Mouse (Mus musculus): ENCODE results near the gene Ap3m1. TPM values are rescaled to one million over a fixed set of nuclear protein-coding genes. Genes with fewer than 3 reads are reported as not detected.
"Not testable (repeated sequence)": the region's sequence is repeated elsewhere in the genome, so short reads cannot be mapped to it uniquely, and the experiment has no call there.

Ap3m1 gene
- total RNA-seq (2017) = 45.5 and 59.2 TPM in 2 replicates

DNA sequence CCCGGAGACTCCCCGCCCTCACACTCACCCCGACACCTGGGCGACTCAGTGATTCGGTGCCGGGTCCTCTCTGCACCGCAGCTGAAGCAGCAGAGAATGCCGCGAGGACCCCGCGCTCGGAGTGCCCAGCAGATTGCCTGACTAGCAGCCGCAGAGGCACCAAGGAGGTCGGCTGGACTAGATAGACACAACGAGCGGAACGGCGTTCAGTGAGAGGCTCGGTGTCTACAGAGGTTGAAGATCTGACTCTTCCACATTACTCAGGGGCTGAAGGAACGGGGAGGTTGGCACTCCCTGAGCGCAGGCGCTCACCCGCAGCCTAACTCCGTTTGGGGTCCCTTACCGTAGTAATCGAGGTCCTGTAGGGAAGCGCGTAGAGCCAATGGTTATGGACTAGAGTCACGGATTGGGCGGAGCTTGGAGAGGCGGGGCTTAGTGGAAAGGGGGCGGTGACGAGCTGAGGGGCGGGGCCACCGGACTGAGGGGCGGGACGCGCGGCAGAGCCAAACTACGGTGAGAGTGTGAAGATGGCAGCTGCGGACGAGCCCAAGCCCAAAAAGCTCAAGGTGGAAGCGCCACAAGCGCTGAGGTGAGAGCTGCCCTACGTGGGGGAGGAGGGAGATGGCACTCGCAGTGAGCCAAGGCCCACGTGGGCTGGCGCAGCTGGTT lies at the start of gene Ap3m1, which contains the start of gene Adk:
Gene Ap3m1 (minus strand): TSS at position 397 of the 669 bp plus-strand sequence.
Gene Adk (plus strand): TSS at position 463 of the 669 bp plus-strand sequence.
- ATAC-seq (replicated peaks in 1 of 2; ENCODE audit: insufficient read depth in 1 of 2, low FRiP score in 2 of 2, low TSS enrichment in 1 of 2, low read depth in 1 of 2, poor library complexity in 2 of 2, severe bottlenecking in 2 of 2) = peak; percentile 93 to 97

- peak in 1 of 2 experiments; percentile 32; a peak in 2 of 4 replicates for ATAC-seq (replicated peaks in 1 of 2; ENCODE audit: insufficient read depth in 1 of 2, low FRiP score in 2 of 2, low TSS enrichment in 1 of 2, low read depth in 1 of 2, poor library complexity in 2 of 2, severe bottlenecking in 2 of 2)
Observed at GRCm38 (mm10) chr14:21101562-21101961, 49.3 kb upstream of the Ap3m1 start.

- no peak for ATAC-seq (replicated peaks in 1 of 2; ENCODE audit: insufficient read depth in 1 of 2, low FRiP score in 2 of 2, low TSS enrichment in 1 of 2, low read depth in 1 of 2, poor library complexity in 2 of 2, severe bottlenecking in 2 of 2)
Observed at GRCm38 (mm10) chr14:21100876-21101275, 48.6 kb upstream of the Ap3m1 start.

DNA sequence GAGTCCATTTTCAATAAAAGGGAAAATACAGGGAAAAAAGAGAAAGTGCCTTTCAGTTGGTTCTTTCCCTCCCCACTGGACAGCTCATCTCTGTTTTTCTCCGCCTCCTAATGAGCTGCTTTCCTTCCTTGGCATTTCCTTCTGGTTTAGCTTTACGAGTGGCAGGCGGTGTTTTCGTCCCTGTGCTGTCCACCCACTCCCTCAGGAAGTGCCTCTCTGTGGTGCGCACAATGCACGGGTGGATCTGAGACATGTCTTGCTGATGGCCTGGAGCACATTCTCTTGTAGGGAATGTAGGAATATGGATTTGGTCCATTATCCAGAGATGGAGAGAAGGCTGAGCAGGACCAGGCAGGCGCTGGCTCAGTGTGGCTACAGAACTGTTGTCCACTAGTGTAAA lies 47.1 kb upstream of the Ap3m1 start:
- no peak for ATAC-seq (replicated peaks in 1 of 2; ENCODE audit: insufficient read depth in 1 of 2, low FRiP score in 2 of 2, low TSS enrichment in 1 of 2, low read depth in 1 of 2, poor library complexity in 2 of 2, severe bottlenecking in 2 of 2)

DNA sequence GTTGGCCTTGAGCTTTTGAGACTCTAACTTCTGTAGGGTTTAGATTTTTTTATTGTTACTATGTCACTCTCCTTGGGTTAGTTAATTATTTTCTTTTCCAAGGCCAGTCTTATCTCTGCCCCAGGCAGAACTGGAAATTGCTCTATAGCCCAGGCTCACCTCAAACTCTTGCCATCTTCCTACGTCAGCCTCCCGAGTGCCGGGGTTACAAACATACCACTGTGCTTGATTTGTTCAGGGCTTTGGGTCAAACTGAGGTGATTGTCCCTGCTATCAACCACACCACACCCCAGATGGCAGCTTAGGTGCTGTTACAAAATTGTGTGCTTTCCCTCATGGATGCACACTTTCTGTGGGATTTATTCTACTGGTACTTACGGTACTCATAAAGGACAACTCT lies 44.4 kb upstream of the Ap3m1 start:
- ATAC-seq (replicated peaks in 1 of 2; ENCODE audit: insufficient read depth in 1 of 2, low FRiP score in 2 of 2, low TSS enrichment in 1 of 2, low read depth in 1 of 2, poor library complexity in 2 of 2, severe bottlenecking in 2 of 2) = no peak

GRCm38 (mm10) chr14:21096279-21096678 lies 44.0 kb upstream of the Ap3m1 start:
- ATAC-seq (replicated peaks in 1 of 2; ENCODE audit: insufficient read depth in 1 of 2, low FRiP score in 2 of 2, low TSS enrichment in 1 of 2, low read depth in 1 of 2, poor library complexity in 2 of 2, severe bottlenecking in 2 of 2) = no peak

DNA sequence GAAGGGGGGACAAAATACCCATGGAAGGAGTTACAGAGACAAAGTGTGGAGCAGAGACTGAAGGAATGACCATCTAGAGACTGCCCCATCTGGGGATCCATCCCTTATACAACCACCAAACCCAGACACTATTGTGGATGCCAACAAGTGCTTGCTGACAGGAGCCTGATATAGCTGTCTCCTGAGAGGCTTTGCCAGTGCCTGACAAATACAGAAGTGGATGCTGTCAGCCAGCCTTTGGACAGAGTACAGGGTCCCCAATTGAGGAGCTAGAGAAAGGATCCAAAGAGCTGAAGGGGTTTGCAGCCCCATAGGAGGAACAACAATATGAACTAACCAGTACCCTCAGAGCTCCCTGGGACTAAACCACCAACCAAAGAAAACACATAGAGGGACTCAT lies 41.9 kb upstream of the Ap3m1 start:
- not testable (repeated sequence) for ATAC-seq (replicated peaks in 1 of 2; ENCODE audit: insufficient read depth in 1 of 2, low FRiP score in 2 of 2, low TSS enrichment in 1 of 2, low read depth in 1 of 2, poor library complexity in 2 of 2, severe bottlenecking in 2 of 2)

GRCm38 (mm10) chr14:21090930-21091486 lies 38.7 kb upstream of the Ap3m1 start:
- no peak for ATAC-seq (replicated peaks in 1 of 2; ENCODE audit: insufficient read depth in 1 of 2, low FRiP score in 2 of 2, low TSS enrichment in 1 of 2, low read depth in 1 of 2, poor library complexity in 2 of 2, severe bottlenecking in 2 of 2)

- ATAC-seq (replicated peaks in 1 of 2; ENCODE audit: insufficient read depth in 1 of 2, low FRiP score in 2 of 2, low TSS enrichment in 1 of 2, low read depth in 1 of 2, poor library complexity in 2 of 2, severe bottlenecking in 2 of 2) = peak; percentile 49 to 74
Observed at GRCm38 (mm10) chr14:21090400-21090799, 38.1 kb upstream of the Ap3m1 start.

DNA sequence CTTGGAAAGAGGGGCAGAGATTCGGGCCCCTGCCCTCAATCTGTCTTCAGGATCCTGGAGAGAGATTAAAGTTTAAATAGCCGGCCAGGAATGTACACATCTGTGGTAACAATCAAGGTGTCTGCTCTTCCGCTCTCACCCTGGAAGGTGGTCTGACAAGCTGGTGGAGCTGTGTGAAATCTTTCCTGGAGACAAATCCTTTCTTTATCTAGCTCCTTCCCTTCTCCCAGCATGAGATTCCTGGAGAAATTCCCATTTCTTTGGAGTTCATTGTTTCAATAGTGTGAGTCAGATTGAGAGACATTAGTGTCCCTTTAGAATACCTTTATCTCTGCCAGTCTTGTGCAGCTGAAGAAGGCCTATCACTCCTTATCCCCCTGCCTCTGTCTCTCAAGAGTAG lies 36.4 kb upstream of the Ap3m1 start:
- no peak for ATAC-seq (replicated peaks in 1 of 2; ENCODE audit: insufficient read depth in 1 of 2, low FRiP score in 2 of 2, low TSS enrichment in 1 of 2, low read depth in 1 of 2, poor library complexity in 2 of 2, severe bottlenecking in 2 of 2)

DNA sequence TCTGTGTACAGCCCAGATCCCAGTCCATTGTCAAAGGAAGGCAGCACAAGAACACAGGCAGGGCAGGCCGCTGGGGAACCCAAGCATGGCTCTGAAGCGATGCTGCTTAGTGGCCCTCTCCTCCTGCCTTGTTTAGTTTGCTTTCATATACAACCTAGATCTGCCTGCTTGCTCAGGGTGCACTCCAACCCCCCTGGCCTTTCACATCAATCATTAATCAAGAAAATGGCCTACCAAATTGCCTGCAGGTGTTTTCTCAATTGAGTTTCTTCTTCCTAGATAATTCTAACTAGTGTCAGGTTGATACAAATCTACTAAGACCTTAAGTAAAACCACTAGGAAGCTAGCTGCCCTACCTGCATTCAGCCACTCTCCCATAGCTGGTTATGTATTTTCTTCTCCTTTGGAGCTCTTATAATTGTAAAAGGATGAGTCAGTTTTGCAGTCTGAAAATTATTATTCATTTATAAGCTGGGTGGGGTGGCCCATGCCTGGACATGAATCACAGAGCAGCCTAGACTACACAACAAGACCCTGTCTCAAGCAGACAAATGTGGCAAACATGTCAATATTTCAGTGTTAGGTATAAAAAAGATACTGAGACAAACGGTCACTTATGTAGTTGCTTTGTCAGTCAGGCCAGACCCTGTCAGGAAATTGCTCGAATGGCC lies 35.2 kb upstream of the Ap3m1 start:
- no peak for ATAC-seq (replicated peaks in 1 of 2; ENCODE audit: insufficient read depth in 1 of 2, low FRiP score in 2 of 2, low TSS enrichment in 1 of 2, low read depth in 1 of 2, poor library complexity in 2 of 2, severe bottlenecking in 2 of 2)

DNA sequence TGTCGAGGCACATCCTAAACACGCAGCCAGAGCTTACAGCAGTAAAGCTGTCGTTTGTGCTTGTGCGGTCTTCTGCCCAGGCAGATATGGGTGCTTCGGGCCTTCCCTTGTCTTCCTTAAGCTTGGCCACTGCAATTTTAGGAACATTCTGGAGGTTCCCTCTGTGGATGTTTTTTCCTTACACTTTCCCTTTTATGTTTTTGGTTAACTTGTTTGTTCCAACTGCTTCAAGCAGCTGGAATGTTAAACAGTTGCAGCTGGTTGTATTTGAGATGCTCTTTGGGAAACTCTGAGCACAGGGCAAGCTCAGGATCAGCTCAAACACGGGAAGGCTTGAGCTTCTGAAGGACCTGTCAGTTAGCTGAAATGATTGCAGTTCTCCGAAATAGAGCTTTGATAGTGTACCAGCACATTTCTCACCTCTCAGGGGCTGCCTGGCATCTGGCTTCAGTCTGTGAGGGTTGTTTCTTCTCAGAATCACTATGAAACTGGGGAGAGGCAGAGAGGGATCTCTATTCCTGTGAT lies 34.6 kb upstream of the Ap3m1 start:
- no peak for ATAC-seq (replicated peaks in 1 of 2; ENCODE audit: insufficient read depth in 1 of 2, low FRiP score in 2 of 2, low TSS enrichment in 1 of 2, low read depth in 1 of 2, poor library complexity in 2 of 2, severe bottlenecking in 2 of 2)

GRCm38 (mm10) chr14:21086106-21086505 lies 33.8 kb upstream of the Ap3m1 start:
- no peak for ATAC-seq (replicated peaks in 1 of 2; ENCODE audit: insufficient read depth in 1 of 2, low FRiP score in 2 of 2, low TSS enrichment in 1 of 2, low read depth in 1 of 2, poor library complexity in 2 of 2, severe bottlenecking in 2 of 2)

GRCm38 (mm10) chr14:21085666-21086065 lies 33.4 kb upstream of the Ap3m1 start:
- ATAC-seq (replicated peaks in 1 of 2; ENCODE audit: insufficient read depth in 1 of 2, low FRiP score in 2 of 2, low TSS enrichment in 1 of 2, low read depth in 1 of 2, poor library complexity in 2 of 2, severe bottlenecking in 2 of 2) = no peak

DNA sequence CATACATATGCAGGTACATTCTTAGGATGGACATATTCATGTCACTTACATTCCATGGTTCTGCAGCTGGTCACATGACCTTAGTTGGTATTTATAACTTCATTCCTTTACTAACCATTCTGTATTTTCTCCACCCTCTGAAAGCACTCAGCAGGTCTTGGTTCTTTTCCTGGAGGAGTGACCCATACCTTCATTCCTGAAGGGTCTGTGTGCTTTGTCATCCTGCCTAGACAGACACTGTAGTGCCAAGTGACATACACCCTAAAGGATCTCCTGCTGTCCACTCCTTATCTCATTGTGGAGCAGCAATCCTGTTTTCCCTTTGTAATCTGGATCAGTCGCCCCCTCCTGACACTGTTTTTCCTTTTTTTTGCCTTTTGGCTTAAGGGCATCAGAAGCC lies 30.5 kb upstream of the Ap3m1 start:
- no peak for ATAC-seq (replicated peaks in 1 of 2; ENCODE audit: insufficient read depth in 1 of 2, low FRiP score in 2 of 2, low TSS enrichment in 1 of 2, low read depth in 1 of 2, poor library complexity in 2 of 2, severe bottlenecking in 2 of 2)

DNA sequence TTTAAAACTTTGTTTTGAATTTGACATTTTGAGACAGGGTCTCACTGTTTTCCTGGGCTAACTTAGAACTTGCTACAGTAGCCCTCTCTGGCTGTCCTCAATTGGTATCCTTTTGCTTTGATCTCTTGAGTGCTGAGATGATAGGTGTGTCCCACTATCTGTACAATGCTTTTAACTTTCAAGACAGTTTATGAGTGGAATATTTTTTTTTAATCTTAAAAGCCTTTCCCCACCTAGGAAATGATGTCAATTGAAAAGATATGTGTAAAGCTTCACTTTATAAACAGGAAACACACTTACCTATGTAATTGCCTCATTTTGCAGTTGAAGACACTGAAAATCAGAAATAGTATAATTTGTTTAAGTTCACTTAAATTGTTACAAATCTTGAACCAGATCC lies 26.2 kb upstream of the Ap3m1 start:
- ATAC-seq (replicated peaks in 1 of 2; ENCODE audit: insufficient read depth in 1 of 2, low FRiP score in 2 of 2, low TSS enrichment in 1 of 2, low read depth in 1 of 2, poor library complexity in 2 of 2, severe bottlenecking in 2 of 2) = no peak

GRCm38 (mm10) chr14:21077939-21078338 lies 25.6 kb upstream of the Ap3m1 start:
- no peak for ATAC-seq (replicated peaks in 1 of 2; ENCODE audit: insufficient read depth in 1 of 2, low FRiP score in 2 of 2, low TSS enrichment in 1 of 2, low read depth in 1 of 2, poor library complexity in 2 of 2, severe bottlenecking in 2 of 2)

- no peak for ATAC-seq (replicated peaks in 1 of 2; ENCODE audit: insufficient read depth in 1 of 2, low FRiP score in 2 of 2, low TSS enrichment in 1 of 2, low read depth in 1 of 2, poor library complexity in 2 of 2, severe bottlenecking in 2 of 2)
Observed at GRCm38 (mm10) chr14:21076501-21077194, 24.3 kb upstream of the Ap3m1 start.
